Mouse (Mus musculus) T-helper 1 cell (primary cell): Measurements from ENCODE around the gene Rnf40.
"Not testable (repeated sequence)": the region's sequence is repeated elsewhere in the genome, so short reads cannot be mapped to it uniquely, and the experiment has no call there.

Experiments
- in situ Hi-C: fragments of 300-600 bp; cut with MboI, MseI; formaldehyde crosslinking; loops from one replicate; pipeline ENCODE4 v1.15.1; 2025; ENCODE audit warnings: high pct_unique_total_duplicates

Gene Rnf40

GRCm38 (mm10) chr7:127602903-127603302, 14.3 kb downstream of the Rnf40 start:
- in situ Hi-C loops = no loop called here

- in situ Hi-C loops = no loop called here
Measured at GRCm38 (mm10) chr7:127604256-127604655, 15.7 kb downstream of the Rnf40 start.

DNA sequence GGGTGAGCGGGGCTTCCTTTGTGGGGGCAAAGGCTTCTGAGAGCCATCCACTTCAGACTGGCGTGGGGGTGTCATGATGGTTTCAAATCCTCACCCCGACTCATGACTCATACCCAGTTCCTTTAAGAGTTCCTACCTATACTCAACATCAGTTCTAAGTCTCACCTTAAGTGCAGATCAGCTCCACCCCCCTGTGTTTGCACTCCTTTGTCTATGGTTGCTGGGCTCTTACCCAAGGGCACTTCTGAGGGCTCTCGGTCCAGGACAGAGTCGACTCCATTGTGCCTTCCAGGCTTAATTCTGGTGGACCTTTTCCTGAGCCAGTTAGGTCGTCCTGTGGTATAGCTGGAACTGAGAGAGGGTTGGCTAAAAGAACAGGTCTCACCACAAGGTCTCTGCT, 18.6 kb downstream of the Rnf40 start:
- in situ Hi-C loops = no loop called here

DNA sequence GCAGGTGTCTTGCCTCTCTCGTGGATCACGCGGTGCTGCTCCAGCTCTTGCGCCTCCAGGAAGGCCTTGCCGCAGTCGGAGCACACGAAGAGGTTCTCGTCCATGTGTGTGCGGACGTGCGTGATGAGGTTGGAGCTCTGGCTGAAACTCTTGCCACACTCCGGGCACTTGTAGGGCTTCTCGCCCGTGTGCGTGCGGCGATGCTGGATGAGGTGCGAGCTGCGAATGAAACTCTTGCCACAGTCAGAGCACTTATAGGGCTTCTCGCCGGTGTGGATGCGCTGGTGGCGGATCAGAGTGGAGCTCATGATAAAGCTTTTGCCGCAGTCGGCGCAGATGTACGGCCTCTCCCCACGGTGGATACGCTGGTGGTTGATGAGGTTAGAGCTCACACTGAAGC, 22.4 kb downstream of the Rnf40 start:
- in situ Hi-C loops = no loop called here

- in situ Hi-C loops = no loop called here
Measured at GRCm38 (mm10) chr7:127611561-127611960, 23.0 kb downstream of the Rnf40 start.

DNA sequence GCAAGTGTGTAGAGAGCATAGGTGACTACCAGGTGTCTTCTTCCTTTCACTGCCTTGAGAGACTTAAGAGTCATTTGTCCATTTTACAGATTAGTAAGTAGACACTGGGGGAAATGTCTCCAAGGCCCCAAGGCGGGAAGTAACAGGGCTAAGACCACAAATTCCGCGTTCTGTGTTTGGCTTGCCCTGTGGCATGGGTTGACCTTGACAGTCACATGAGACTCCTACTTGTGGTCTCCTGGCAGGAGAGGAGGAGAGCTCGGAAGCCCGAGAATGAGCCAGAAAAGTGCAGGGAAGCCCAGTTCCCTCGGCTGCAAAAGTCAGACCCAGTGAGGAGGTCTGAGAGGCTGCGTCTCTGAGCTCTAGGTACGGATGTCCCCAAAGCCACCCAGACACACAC, 24.9 kb downstream of the Rnf40 start:
- in situ Hi-C loops = no loop called here

DNA sequence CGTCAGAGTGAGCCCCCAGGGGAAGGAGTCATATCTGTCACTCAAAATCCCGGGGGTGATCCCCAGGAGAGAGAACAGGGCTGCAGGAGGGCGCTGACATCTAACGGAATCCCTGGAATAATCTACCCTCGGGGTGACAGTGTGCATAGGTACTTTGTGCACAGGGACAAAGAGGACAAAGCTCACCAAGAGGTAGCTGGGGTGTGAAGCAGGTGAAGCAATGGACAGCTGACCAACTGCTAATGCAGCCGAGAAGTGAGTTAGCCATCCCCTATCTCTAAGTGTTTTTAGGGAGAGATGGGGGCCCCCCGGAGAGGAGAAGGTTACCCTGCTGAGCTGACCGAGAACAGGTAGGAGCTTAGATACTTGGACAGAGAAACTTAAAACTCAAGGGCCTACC, 25.5 kb downstream of the Rnf40 start:
- in situ Hi-C loops = no loop called here

- in situ Hi-C loops = no loop called here
Measured at GRCm38 (mm10) chr7:127614511-127614890, 25.9 kb downstream of the Rnf40 start.

DNA sequence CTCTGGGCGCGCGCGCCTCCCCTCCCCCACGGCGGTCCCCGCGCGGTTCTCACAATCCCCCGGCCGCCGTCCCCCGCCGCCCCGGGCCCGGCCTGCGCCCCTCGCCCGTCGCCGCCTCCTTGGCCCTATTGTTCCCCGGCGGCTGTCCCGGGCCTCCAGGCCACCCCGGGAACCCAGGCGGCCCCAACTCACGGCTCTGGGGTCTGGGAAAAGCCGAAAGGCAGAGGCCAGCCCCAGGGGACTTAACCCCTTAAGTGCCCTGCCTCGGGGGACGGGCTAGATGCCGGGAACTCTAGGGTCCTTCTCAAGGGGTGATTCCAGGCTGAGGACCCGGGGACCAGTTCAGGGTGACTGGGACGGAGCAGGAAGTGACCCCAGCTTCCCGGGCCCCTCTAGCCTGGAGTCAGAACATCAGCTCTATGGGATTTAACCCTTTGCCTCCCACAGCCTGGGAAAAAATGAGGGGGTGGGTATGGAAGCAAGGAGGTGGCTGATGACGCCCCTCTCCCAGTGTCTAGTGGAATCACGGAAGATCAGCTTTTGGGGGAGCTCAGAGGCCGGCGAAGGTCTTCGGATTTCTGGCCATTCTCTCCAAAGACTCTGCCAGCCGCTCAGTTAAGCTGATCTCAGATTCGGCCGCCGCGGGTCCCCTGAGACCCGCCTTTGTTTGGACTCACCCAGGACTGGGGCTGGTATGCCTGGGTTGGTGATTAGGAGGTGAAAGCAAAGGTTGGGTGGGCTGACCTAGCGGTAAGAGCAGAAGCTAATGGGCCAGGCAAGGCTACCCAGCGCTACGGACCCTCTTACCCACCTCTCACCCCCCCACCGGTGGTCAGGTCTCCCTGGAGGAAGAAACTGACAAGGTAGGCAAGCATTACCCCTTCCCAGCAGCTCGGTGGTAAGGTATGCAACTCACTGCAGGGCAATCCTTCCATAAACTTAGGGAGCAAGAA, 26.6 kb downstream of the Rnf40 start, which contains the start of gene Zfp629:
Gene Zfp629, minus strand, starts transcription at position 907 of the 953 bp plus-strand sequence.
- in situ Hi-C loops = no loop called here

DNA sequence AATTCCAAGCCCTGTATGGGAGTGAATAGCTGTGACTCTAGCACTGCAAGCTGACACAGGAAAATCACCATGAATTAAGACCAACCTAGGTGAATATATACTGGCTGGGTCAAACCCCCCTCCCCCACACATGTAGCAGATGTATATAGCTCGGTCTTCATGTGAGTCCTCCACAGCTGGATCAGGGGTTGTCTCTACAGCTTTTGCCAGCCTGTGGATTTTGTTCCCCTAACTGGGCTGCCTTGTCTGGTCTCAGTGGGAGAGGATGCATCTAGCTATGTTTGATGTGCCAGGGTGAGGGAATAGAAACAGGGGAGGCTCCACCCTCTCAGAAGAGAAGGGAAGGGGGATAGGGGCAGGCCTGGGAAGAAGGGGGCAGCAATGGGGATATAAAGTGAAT, 27.8 kb downstream of the Rnf40 start:
- in situ Hi-C loops = no loop called here

DNA sequence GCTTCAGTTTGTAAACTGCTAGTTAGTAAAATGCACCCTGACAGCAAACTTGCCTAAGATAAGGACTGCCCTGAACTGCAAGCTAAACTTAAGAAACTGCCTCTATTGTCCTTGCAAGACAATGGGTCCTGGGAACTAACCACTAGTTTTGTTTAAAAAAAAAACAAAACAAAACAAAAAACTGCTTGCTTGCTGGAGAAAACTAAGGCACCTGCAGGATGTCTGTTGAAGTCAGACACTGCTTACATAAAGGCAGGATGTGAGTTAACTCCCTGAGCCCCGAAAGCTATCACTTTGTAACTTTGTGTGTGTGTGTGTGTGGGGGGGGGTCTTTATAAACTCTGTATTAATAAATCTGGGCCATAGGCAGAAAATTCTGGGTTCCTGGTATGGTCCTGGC, 28.3 kb downstream of the Rnf40 start:
- in situ Hi-C loops = no loop called here

DNA sequence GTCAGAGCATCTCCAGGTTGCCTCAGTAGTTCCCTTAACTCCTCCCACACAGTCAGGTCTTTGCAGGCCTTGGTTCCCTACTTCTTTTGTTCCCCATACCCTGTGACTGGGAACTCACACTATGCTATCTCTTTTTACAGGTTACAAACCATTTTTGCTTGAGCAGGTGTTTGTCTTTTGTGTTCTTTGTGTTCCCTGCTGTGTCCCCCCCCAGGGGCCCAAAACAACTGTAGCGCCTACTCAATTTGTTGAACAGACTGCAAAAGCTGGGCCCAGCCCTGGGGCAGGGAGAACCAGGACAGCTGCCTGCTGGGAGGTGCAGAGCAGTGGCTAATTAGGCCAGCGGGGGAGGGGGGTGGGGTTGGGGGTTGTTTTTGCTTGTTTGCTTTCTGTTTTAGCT, 29.4 kb downstream of the Rnf40 start:
- in situ Hi-C loops = no loop called here

- in situ Hi-C loops = not testable (repeated sequence)
Measured at GRCm38 (mm10) chr7:127618402-127618801, 29.8 kb downstream of the Rnf40 start.

- in situ Hi-C loops = loop anchor here (5.0 kb wide), 1 partner anchor 36 kb away; no protein-coding TSS in a partner anchor
Measured at GRCm38 (mm10) chr7:127626039-127626438, 37.5 kb downstream of the Rnf40 start.

DNA sequence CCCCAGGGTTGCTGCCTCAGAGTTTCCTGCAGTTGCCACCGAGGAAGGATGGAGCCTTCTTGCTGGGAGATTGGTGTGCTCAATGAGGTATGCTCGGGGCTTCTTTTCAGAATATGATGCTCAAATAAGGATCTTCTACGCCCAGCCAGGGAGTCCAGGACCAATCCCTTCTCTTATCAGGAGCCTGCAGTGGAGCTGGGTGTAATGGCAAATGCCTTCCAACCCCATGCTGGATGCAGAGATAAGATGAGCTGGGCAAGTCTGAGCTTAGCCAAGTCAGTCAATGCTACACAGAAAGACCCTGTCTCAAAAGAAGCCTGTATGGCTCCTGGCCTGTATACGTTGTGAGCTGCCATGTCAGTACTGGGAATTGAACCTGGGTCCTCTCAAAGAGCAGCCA, 37.9 kb downstream of the Rnf40 start:
- in situ Hi-C loops = loop anchor here (5.0 kb wide), 1 partner anchor 36 kb away; no protein-coding TSS in a partner anchor

DNA sequence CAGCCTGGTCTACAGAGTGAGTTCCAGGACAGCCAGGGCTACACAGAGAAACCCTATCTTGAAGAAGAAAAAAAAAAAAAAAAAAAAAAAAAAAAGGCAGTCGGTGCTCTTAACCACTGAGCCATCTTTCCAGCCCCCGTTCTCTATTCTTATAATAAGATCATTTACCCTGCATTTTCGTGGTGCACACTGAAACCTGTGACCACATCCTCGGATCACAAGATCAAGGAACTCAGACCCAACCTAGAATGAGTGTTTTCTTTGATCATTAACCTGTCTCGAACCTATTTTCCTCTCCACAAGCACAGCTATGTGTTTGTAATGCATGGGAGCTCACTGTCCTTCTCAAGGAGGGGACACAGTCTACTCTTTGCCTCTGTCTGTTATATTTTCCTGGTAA, 40.1 kb downstream of the Rnf40 start:
- in situ Hi-C loops = loop anchor here (5.0 kb wide), 1 partner anchor 34 kb away; no protein-coding TSS in a partner anchor

DNA sequence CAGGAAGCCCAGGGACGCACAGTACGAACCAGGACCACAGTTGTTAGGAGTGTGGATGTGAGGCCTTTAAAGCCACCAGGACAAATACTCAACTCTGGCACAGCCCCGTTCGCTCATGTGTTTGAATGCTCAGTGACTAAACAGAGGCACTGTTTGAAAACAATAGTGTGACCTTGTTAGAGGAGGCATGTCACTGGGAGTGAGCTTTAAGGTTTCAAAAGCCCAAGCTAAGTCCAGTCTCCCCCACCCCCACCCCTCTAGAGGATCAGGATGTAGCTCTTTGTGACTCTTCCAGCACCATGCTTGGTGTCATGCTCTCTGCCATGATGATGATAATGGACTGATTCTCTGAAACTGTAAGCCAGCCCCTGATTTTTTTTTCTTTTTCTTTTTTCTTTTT, 42.8 kb downstream of the Rnf40 start:
- in situ Hi-C loops = no loop called here

GRCm38 (mm10) chr7:127636963-127637362, 48.4 kb downstream of the Rnf40 start:
- in situ Hi-C loops = no loop called here

GRCm38 (mm10) chr7:127641260-127641659, 52.7 kb downstream of the Rnf40 start:
- in situ Hi-C loops = no loop called here

DNA sequence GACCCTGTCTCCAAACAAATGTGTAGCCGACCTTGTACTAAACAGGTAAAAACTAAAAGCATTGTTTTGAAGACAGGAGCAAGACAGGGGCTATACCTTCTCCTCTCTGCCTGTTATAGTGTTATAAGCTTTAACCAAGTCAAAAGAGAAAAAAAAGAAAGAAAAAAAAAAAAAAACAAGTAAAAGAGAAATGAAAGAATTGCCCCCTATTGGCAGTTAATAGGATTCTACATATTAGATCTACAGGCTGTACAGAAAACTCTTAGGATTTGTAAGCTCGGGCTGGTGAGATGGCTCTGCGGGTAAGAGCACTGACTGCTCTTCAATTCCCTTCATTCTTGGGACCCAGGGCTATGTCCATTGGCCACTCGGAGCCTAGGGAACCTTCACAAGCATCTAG, 53.7 kb downstream of the Rnf40 start:
- in situ Hi-C loops = no loop called here

DNA sequence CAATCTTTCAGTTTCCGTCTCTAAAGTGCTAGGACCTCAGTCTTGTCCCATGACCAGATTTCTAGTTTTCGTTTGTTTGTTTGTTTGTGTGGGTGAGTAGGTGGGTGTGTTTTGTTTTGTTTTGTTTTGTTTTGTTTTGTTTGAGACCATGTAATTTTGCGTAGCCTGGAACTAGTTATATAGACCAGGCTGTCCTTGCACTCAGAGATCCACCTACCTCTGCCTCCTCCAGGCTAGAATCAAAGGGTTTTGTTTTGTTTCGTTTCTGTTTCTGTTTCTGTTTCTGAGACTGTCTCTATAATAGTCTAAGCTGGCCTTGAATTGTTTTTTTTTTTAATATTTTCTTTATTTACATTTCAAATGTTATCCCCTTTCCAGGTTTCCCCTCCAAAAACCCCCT, 57.8 kb downstream of the Rnf40 start:
- in situ Hi-C loops = loop anchor here (5.0 kb wide), 1 partner anchor 49 kb away; no protein-coding TSS in a partner anchor

DNA sequence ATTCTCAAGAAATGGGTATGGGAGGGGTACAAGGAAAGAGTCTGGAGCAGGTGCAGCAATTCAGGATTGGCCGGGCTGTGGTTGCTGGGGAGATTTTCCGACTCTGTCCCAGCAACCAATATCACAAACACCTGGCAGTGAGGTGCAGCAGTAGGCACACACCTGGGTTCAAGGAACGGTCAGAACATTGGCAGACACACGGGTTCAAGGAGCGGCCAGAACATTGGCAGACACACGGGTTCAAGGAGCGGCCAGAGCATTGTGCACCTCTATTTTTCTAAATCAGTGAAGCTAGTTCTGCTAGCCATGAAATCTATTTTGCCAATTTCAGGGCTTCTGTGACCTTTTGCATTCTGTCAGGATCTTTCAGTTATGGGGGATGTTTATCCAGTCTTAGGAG, 59.0 kb downstream of the Rnf40 start:
- in situ Hi-C loops = loop anchor here (5.0 kb wide), 1 partner anchor 50 kb away; no protein-coding TSS in a partner anchor
